Mouse (Mus musculus): ENCODE results near the gene Rcl1. TPM values are rescaled to one million over a fixed set of nuclear protein-coding genes. Genes with fewer than 3 reads are reported as not detected.

The Rcl1 gene
- polyA plus RNA-seq, 1 experiment from 2014 or later: 79.2 TPM

DNA sequence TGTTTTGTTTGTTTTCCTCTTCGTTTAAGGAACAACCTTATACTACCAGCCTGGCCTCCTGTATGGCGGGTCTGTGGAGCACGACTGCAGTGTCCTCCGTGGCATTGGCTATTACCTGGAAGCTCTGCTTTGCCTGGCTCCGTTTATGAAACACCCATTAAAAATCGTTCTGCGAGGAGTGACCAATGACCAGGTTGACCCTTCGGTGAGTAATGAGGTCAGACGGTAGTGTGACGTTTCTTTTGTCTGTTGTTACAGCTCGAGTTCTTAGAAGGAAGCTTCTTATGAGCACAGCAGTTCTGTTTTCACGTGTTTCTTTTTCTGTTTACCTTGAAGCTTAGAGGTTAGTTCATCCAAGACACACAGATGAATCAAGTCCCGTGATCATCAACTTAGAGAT lies 17.0 kb downstream of the Rcl1 start:
- Histone ChIP-seq H3K36me3 (replicated peaks; ENCODE audit: insufficient read depth, low read length) (peaks cover 36% of the 10 kb centered on the region), H3K27me3 (ENCODE audit: insufficient read depth, low read length) (no peaks in the 10 kb centered on the region), H3K4me1 (ENCODE audit: insufficient read depth) (peaks cover 4% of the 10 kb centered on the region), H3K9me3 (ENCODE audit: low read length) (no peaks in the 10 kb centered on the region), H3K27ac (ENCODE audit: low read depth) (no peak overlapping the region), H3K9ac (replicated peaks) (no peak overlapping the region), H3K4me2 (ENCODE audit: low read depth, low read length) (no peak overlapping the region), H3K4me3 (ENCODE audit: low read depth, low read length) (no peak overlapping the region)
- DNase-seq (no peak), ATAC-seq (no peak)
- WGBS (ENCODE audit: insufficient replicate concordance): 89% methylated on average over 13 of the region's 13 CpGs
- TF ChIP-seq EP300 (IDR thresholded peaks at IDR 0.05; ENCODE audit: low read depth) (no peak), CTCF (IDR thresholded peaks at IDR 0.05; ENCODE audit: low read depth) (no peak)

DNA sequence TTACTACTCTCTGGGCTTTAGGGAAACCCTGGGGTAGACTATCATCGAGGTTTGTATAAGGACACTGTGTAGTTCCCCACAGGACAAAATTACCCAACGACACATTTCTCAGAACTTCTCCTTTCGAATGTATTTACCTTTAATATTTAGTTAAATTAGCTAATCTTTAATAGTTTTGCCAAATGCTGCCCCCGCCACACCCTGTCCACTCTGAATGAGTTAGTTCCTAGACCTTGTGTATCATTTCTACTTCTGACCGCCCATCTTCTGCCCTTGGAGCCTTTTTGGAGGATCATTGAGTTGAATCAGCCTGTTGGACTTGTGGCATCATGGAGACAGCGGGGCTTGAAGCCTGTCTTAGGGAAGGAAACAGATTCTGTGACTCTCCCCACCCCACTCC lies 19.1 kb downstream of the Rcl1 start:
- H3K4me1 ChIP-seq (ENCODE audit: insufficient read depth): peaks cover 4% of the 10 kb centered on the region
- no peak overlapping the region for H3K27ac ChIP-seq (ENCODE audit: low read depth)
- no peak overlapping the region for H3K4me3 ChIP-seq (ENCODE audit: low read depth, low read length)
- no peak overlapping the region for H3K9ac ChIP-seq (replicated peaks)
- H3K9me3 ChIP-seq (ENCODE audit: low read length): no peaks in the 10 kb centered on the region
- ATAC-seq: peak; percentile 38; the same call in 1 of the 2 replicates
- TF ChIP-seq EP300 (IDR thresholded peaks at IDR 0.05; ENCODE audit: low read depth): no peak
- no peak for TF ChIP-seq CTCF (IDR thresholded peaks at IDR 0.05; ENCODE audit: low read depth)
- WGBS (ENCODE audit: insufficient replicate concordance): 71% methylated on average over 6 of the region's 6 CpGs
- H3K27me3 ChIP-seq (ENCODE audit: insufficient read depth, low read length): no peaks in the 10 kb centered on the region
- DNase-seq: no peak
- H3K36me3 ChIP-seq (replicated peaks; ENCODE audit: insufficient read depth, low read length): peaks cover 40% of the 10 kb centered on the region
- no peak overlapping the region for H3K4me2 ChIP-seq (ENCODE audit: low read depth, low read length)

- 93% methylated on average over 9 of the region's 9 CpGs for WGBS (ENCODE audit: insufficient replicate concordance)
- Histone ChIP-seq H3K27ac (ENCODE audit: low read depth) (no peak overlapping the region), H3K36me3 (replicated peaks; ENCODE audit: insufficient read depth, low read length) (peaks cover 44% of the 10 kb centered on the region), H3K4me1 (ENCODE audit: insufficient read depth) (peaks cover 4% of the 10 kb centered on the region), H3K4me2 (ENCODE audit: low read depth, low read length) (no peak overlapping the region), H3K9ac (replicated peaks) (no peak overlapping the region), H3K4me3 (ENCODE audit: low read depth, low read length) (no peak overlapping the region), H3K27me3 (ENCODE audit: insufficient read depth, low read length) (no peaks in the 10 kb centered on the region), H3K9me3 (ENCODE audit: low read length) (no peaks in the 10 kb centered on the region)
- TF ChIP-seq CTCF (IDR thresholded peaks at IDR 0.05; ENCODE audit: low read depth): no peak
- ATAC-seq: no peak
- no peak for DNase-seq
These were observed 20.2 kb downstream of the Rcl1 start for GRCm38 (mm10) chr19:29121394-29121793.

DNA sequence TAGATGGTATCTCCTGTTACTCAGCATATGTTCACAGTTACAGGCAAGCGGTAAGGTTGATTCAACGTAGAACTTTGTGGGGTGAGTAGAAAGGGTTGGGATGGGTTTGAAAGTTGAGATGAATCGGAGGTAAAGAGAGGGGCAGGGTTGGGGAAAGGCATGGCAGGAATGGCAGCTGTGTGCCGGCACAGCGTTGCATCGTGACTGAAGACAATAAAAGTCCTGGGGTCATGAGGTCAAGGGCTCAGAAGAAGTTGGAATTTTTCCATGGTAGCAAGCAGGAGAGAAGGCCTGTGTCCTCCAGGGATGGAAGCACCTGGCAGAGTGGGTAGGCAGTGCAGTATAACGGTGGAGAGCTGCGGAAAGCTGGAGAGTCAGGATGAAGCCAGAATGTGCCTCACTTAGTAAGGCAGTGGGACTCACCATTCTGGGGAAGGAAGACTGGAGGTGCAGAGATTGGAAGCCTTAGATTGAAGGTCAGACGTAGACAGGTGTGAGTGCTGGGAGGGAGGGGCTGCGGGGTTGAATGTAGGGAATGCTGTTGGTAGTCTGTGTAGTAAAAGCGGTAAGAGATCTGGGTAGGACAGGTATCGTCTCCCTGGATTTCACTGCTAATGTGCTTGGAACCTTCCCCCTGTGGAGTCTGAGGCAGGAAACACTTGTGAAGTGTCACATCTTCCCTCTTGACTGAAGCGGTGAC lies 23.9 kb downstream of the Rcl1 start:
- Histone ChIP-seq H3K9me3 (ENCODE audit: low read length) (no peaks in the 10 kb centered on the region), H3K4me2 (ENCODE audit: low read depth, low read length) (no peak overlapping the region), H3K4me1 (ENCODE audit: insufficient read depth) (no peaks in the 10 kb centered on the region; the same call in none of the 2 replicates), H3K27ac (ENCODE audit: low read depth) (peak overlapping the region; percentile 97), H3K27me3 (ENCODE audit: insufficient read depth, low read length) (no peaks in the 10 kb centered on the region), H3K4me3 (ENCODE audit: low read depth, low read length) (no peak overlapping the region), H3K9ac (replicated peaks) (no peak overlapping the region), H3K36me3 (replicated peaks; ENCODE audit: insufficient read depth, low read length) (peaks cover 42% of the 10 kb centered on the region)
- no peak for DNase-seq
- TF ChIP-seq CTCF (IDR thresholded peaks at IDR 0.05; ENCODE audit: low read depth): no peak
- TF ChIP-seq EP300 (IDR thresholded peaks at IDR 0.05; ENCODE audit: low read depth): no peak
- WGBS (ENCODE audit: insufficient replicate concordance): 87% methylated on average over 13 of the region's 13 CpGs
- no peak for ATAC-seq

- no peak for TF ChIP-seq CTCF (IDR thresholded peaks at IDR 0.05; ENCODE audit: low read depth)
- TF ChIP-seq EP300 (IDR thresholded peaks at IDR 0.05; ENCODE audit: low read depth): peak; percentile 83
- peaks cover 45% of the 10 kb centered on the region for H3K36me3 ChIP-seq (replicated peaks; ENCODE audit: insufficient read depth, low read length)
- no peaks in the 10 kb centered on the region for H3K9me3 ChIP-seq (ENCODE audit: low read length)
- H3K4me1 ChIP-seq (ENCODE audit: insufficient read depth): no peaks in the 10 kb centered on the region; the same call in 1 of the 2 replicates
- WGBS (ENCODE audit: insufficient replicate concordance): 70% methylated on average over 12 of the region's 12 CpGs
- peak overlapping the region; percentile 65 for H3K9ac ChIP-seq (replicated peaks)
- peak overlapping the region; percentile 97 for H3K27ac ChIP-seq (ENCODE audit: low read depth)
- H3K27me3 ChIP-seq (ENCODE audit: insufficient read depth, low read length): no peaks in the 10 kb centered on the region
- peak; percentile 70 for ATAC-seq
- DNase-seq: peak; percentile 52
- H3K4me3 ChIP-seq (ENCODE audit: low read depth, low read length): peak overlapping the region; percentile 38
- H3K4me2 ChIP-seq (ENCODE audit: low read depth, low read length): peak overlapping the region; percentile 64
These were observed 25.3 kb downstream of the Rcl1 start for GRCm38 (mm10) chr19:29126347-29127015.

DNA sequence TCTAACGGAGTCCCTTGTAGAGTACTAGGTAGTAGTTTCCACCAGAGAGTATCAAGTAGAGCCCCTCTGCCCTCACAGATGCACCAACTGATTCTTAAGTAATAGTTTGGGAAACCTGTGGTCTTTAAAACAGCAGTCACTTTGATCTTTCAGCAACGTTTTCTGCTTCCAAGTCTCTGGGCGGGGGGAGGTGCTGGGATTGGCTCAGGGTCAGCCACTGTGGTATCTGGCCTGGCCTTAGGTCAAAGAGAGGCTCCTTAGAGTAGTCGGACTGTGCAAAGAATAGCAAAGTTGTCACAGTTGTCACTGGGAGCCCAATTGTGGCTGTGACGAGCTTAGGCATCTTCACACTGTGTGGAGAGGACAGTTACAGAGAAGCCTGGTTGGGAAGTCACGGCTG lies 26.2 kb downstream of the Rcl1 start:
- DNase-seq (no peak), ATAC-seq (no peak)
- Histone ChIP-seq H3K9ac (replicated peaks) (peak overlapping the region; percentile 65), H3K4me2 (ENCODE audit: low read depth, low read length) (peak overlapping the region; percentile 64), H3K4me1 (ENCODE audit: insufficient read depth) (no peaks in the 10 kb centered on the region; the same call in 1 of the 2 replicates), H3K36me3 (replicated peaks; ENCODE audit: insufficient read depth, low read length) (peaks cover 41% of the 10 kb centered on the region), H3K27me3 (ENCODE audit: insufficient read depth, low read length) (no peaks in the 10 kb centered on the region), H3K27ac (ENCODE audit: low read depth) (peak overlapping the region; percentile 93), H3K4me3 (ENCODE audit: low read depth, low read length) (peak overlapping the region; percentile 38), H3K9me3 (ENCODE audit: low read length) (no peaks in the 10 kb centered on the region)
- TF ChIP-seq CTCF (IDR thresholded peaks at IDR 0.05; ENCODE audit: low read depth): no peak
- no peak for TF ChIP-seq EP300 (IDR thresholded peaks at IDR 0.05; ENCODE audit: low read depth)
- WGBS (ENCODE audit: insufficient replicate concordance): 66% methylated on average over 6 of the region's 6 CpGs

Measured in liver, postnatal 0 days (tissue).